Mouse (Mus musculus): ENCODE data around the gene Ncf4. TPM values are rescaled to one million over a fixed set of nuclear protein-coding genes. Genes with fewer than 3 reads are reported as not detected.
A peak's percentile ranks its signal among the peaks of the same experiment; 100 is the strongest.

Ncf4 gene
- polyA plus RNA-seq, 1 experiment from 2014 or later: 12.6 TPM

DNA sequence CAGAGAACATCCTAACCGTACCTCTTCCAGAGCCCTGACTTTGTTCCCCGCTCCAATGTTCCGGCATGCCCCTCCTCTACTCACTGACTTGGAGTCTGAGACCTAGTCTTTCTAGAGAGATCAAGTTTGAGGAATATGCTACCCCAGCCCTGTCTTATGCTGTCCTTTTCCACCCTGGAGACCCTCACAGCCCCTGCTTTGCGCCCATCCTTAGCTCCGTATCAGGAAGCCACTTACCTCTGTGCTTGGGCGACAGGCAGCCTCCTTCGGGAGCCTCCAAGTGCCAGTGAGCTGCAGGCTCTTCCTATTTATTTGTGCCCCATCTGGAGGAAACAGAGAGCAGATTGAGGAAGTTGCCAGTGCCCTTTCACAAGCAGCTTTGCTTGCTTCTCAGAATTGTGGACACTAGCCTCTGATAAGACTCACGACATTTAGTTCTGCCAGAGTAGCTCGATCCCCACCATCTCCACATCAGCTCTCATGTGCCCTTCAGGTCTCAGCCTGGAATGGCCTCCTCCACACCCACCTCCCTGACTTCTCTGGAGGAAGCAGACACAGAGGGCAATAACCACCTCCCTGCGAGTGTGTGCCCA is 60.8 kb downstream of the Ncf4 start, which contains the start of gene Csf2rb2:
TSS of gene Csf2rb2 (minus strand) at position 381 of the 593 bp plus-strand sequence.
- Histone ChIP-seq H3K27ac (ENCODE audit: low read length) (no peak within 1 kb of the TSS), H3K9ac (replicated peaks; ENCODE audit: low read depth) (no peak within 1 kb of the TSS), H3K4me3 (ENCODE audit: low read depth, low read length) (no peak within 1 kb of the TSS), H3K9me3 (ENCODE audit: low read length) (no peaks in the 10 kb centered on the region), H3K27me3 (replicated peaks; ENCODE audit: insufficient read depth, low read length) (no peaks in the 10 kb centered on the region), H3K36me3 (ENCODE audit: insufficient read depth, low read length) (no peaks in the 10 kb centered on the region), H3K4me1 (ENCODE audit: insufficient read depth, low read depth, low read length) (no peaks in the 10 kb centered on the region), H3K4me2 (replicated peaks; ENCODE audit: low read depth, low read length) (no peak within 1 kb of the TSS)
- DNase-seq (ENCODE audit: low spot score): peak; percentile 17
- no peak for TF ChIP-seq EP300 (IDR thresholded peaks at IDR 0.05)
- no peak for TF ChIP-seq CTCF (IDR thresholded peaks at IDR 0.05)
- ATAC-seq: no peak
- 63% methylated on average over 10 of the region's 10 CpGs for WGBS

GRCm38 (mm10) chr15:78309865-78310264 is 65.3 kb downstream of the Ncf4 start:
- no peak overlapping the region for H3K27ac ChIP-seq (ENCODE audit: low read length)
- H3K4me1 ChIP-seq (ENCODE audit: insufficient read depth, low read depth, low read length): no peaks in the 10 kb centered on the region
- DNase-seq (ENCODE audit: low spot score): no peak
- H3K36me3 ChIP-seq (ENCODE audit: insufficient read depth, low read length): no peaks in the 10 kb centered on the region
- H3K9me3 ChIP-seq (ENCODE audit: low read length): no peaks in the 10 kb centered on the region
- WGBS: 26% methylated on average over 5 of the region's 5 CpGs
- H3K27me3 ChIP-seq (replicated peaks; ENCODE audit: insufficient read depth, low read length): no peaks in the 10 kb centered on the region
- TF ChIP-seq EP300 (IDR thresholded peaks at IDR 0.05) (no peak), CTCF (IDR thresholded peaks at IDR 0.05) (no peak)
- no peak overlapping the region for H3K9ac ChIP-seq (replicated peaks; ENCODE audit: low read depth)
- no peak overlapping the region for H3K4me2 ChIP-seq (replicated peaks; ENCODE audit: low read depth, low read length)
- ATAC-seq: no peak
- no peak overlapping the region for H3K4me3 ChIP-seq (ENCODE audit: low read depth, low read length)

GRCm38 (mm10) chr15:78310971-78311370 is 66.4 kb downstream of the Ncf4 start:
- H3K27me3 ChIP-seq (replicated peaks; ENCODE audit: insufficient read depth, low read length): no peaks in the 10 kb centered on the region
- DNase-seq (ENCODE audit: low spot score): no peak
- ATAC-seq: no peak
- no peak overlapping the region for H3K9ac ChIP-seq (replicated peaks; ENCODE audit: low read depth)
- no peaks in the 10 kb centered on the region for H3K4me1 ChIP-seq (ENCODE audit: insufficient read depth, low read depth, low read length)
- H3K27ac ChIP-seq (ENCODE audit: low read length): no peak overlapping the region
- 67% methylated on average over 4 of the region's 4 CpGs for WGBS
- no peaks in the 10 kb centered on the region for H3K9me3 ChIP-seq (ENCODE audit: low read length)
- TF ChIP-seq CTCF (IDR thresholded peaks at IDR 0.05) (no peak), EP300 (IDR thresholded peaks at IDR 0.05) (no peak)
- no peak overlapping the region for H3K4me2 ChIP-seq (replicated peaks; ENCODE audit: low read depth, low read length)
- H3K36me3 ChIP-seq (ENCODE audit: insufficient read depth, low read length): no peaks in the 10 kb centered on the region
- H3K4me3 ChIP-seq (ENCODE audit: low read depth, low read length): no peak overlapping the region

Small RNA genes within 50 kb of the gene (microRNA-seq; reads per million reads assigned to microRNA genes)
- not detected for gene Mir7676-1

Other genes with a start within 250 kb of the Ncf4 start
- not detected in 2 replicates for gene Cacng2, start 124.8 kb upstream of the Ncf4 start, polyA plus RNA-seq (2015; fragmentation: Nextera tagmentation; extraction: Ambion mirVana)
- 61.6 and 62.2 TPM in 2 replicates for gene Ift27, start 70.7 kb upstream of the Ncf4 start, polyA plus RNA-seq (2015; fragmentation: Nextera tagmentation; extraction: Ambion mirVana)
- not detected in 2 replicates for gene Pvalb, start 38.4 kb upstream of the Ncf4 start, polyA plus RNA-seq (2015; fragmentation: Nextera tagmentation; extraction: Ambion mirVana)
- 0.84 and 0.95 TPM in 2 replicates for gene Csf2rb2, start 60.9 kb downstream of the Ncf4 start, polyA plus RNA-seq (2015; fragmentation: Nextera tagmentation; extraction: Ambion mirVana)
- gene Csf2rb, start 81.0 kb downstream of the Ncf4 start, polyA plus RNA-seq (2015; fragmentation: Nextera tagmentation; extraction: Ambion mirVana): 7.8 and 8.7 TPM in 2 replicates
- gene Tex33, start 151.1 kb downstream of the Ncf4 start, polyA plus RNA-seq (2015; fragmentation: Nextera tagmentation; extraction: Ambion mirVana): not detected in 2 replicates
- 160 and 171 TPM in 2 replicates for gene Tst, start 161.1 kb downstream of the Ncf4 start, polyA plus RNA-seq (2015; fragmentation: Nextera tagmentation; extraction: Ambion mirVana)
- 4.1 TPM in 2 replicates for gene Mpst, start 161.6 kb downstream of the Ncf4 start, polyA plus RNA-seq (2015; fragmentation: Nextera tagmentation; extraction: Ambion mirVana)
- gene Kctd17, start 183.8 kb downstream of the Ncf4 start, polyA plus RNA-seq (2015; fragmentation: Nextera tagmentation; extraction: Ambion mirVana): 23.4 and 27.4 TPM in 2 replicates
- 0.20 and 0.23 TPM in 2 replicates for gene Tmprss6, start 223.8 kb downstream of the Ncf4 start, polyA plus RNA-seq (2015; fragmentation: Nextera tagmentation; extraction: Ambion mirVana)